In the genomic region with DNA sequence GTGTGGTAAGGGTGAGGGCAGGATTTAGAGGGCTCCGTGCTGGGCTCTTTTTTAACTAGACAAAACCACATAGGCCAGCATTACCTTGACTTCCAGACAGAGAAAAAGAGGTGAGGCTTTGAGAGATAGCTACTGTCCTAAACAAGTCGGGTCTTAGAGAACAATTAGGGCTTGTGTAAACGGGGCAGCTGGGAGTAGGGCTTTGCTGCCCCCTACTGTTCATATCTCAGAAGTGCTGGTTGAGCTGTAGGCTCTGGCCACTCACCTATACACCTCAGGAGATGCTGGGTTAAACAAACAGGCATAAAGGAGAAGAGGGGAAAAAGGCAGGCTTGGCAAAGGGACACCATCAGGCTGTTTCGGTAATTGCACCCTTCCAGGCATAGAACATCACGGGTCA, we compare ENCODE assay signal across 8 mouse cellular contexts. TPM values are rescaled to one million over a fixed set of nuclear protein-coding genes. Genes with fewer than 3 reads are reported as not detected.
A peak's percentile ranks its signal among the peaks of the same experiment; 100 is the strongest.
DNase-seq lines count a peak whose midpoint lies in the region; ATAC-seq lines count a peak whose summit lies in the region.

No protein-coding gene starts in this region.

- no peak overlapping the region for H3K4me3 ChIP-seq in kidney, embryonic 16.5 days (ENCODE audit: low read length)
- H3K4me3 ChIP-seq in liver, embryonic 11.5 days (ENCODE audit: low read depth, low read length): no peak overlapping the region
- no peak overlapping the region for H3K4me3 ChIP-seq in neural tube, embryonic 11.5 days (ENCODE audit: low read depth, low read length)

- no peak overlapping the region for H3K9ac ChIP-seq in kidney, embryonic 16.5 days (replicated peaks; ENCODE audit: low read length)
- no peak overlapping the region for H3K9ac ChIP-seq in liver, embryonic 11.5 days (ENCODE audit: low read depth, low read length)
- H3K9ac ChIP-seq in neural tube, embryonic 11.5 days (ENCODE audit: low read length): no peak overlapping the region

- no peak overlapping the region for H3K27ac ChIP-seq in kidney, embryonic 16.5 days (ENCODE audit: low read length)
- H3K27ac ChIP-seq in liver, embryonic 11.5 days (ENCODE audit: low read depth, low read length): no peak overlapping the region
- H3K27ac ChIP-seq in neural tube, embryonic 11.5 days (ENCODE audit: low read depth, low read length): no peak overlapping the region

- WGBS in kidney, embryonic 16.5 days: 6% methylated on average over 5 of the region's 5 CpGs
- WGBS in liver, embryonic 11.5 days: 6% methylated on average over 5 of the region's 5 CpGs
- 4% methylated on average over 5 of the region's 5 CpGs for WGBS in neural tube, embryonic 11.5 days

- H3K9me3 ChIP-seq in kidney, embryonic 16.5 days (ENCODE audit: low read length): no peaks in the 10 kb centered on the region
- H3K9me3 ChIP-seq in liver, embryonic 11.5 days (ENCODE audit: control insufficient read depth, low read length): no peaks in the 10 kb centered on the region
- no peaks in the 10 kb centered on the region for H3K9me3 ChIP-seq in neural tube, embryonic 11.5 days (ENCODE audit: control insufficient read depth, low read length)

- no peaks in the 10 kb centered on the region for H3K27me3 ChIP-seq in kidney, embryonic 16.5 days (ENCODE audit: insufficient read depth, low read length)
- H3K27me3 ChIP-seq in liver, embryonic 11.5 days (replicated peaks; ENCODE audit: control insufficient read depth, insufficient read depth, low read length): no peaks in the 10 kb centered on the region
- H3K27me3 ChIP-seq in neural tube, embryonic 11.5 days (ENCODE audit: control insufficient read depth, insufficient read depth, low read length): no peaks in the 10 kb centered on the region

- peak; percentile 80; the same call in 1 of the 2 replicates for ATAC-seq in common myeloid progenitor, adult 5-6 weeks (replicated peaks; ENCODE audit: low read depth, poor library complexity, severe bottlenecking)
- ATAC-seq in kidney, embryonic 16.5 days (ENCODE audit: low FRiP score, low TSS enrichment): peak; percentile 68
- ATAC-seq in liver, embryonic 11.5 days (replicated peaks; ENCODE audit: low FRiP score): no peak
- no peak for ATAC-seq in neural tube, embryonic 11.5 days (ENCODE audit: insufficient read depth, low FRiP score, low TSS enrichment)

- H3K4me2 ChIP-seq in kidney, embryonic 16.5 days (replicated peaks; ENCODE audit: low read depth, low read length): no peak overlapping the region
- H3K4me2 ChIP-seq in liver, embryonic 11.5 days: no peak overlapping the region
- H3K4me2 ChIP-seq in neural tube, embryonic 11.5 days (ENCODE audit: low read depth): no peak overlapping the region

- peak; percentile 77 for DNase-seq in 416B (ENCODE audit: low read depth)
- DNase-seq in R1 (ENCODE audit: low read depth, low spot score): peak; percentile 88
- DNase-seq in heart, adult 9 months (ENCODE audit: low spot score in 2 of 2): peak; percentile 17 to 30
- DNase-seq in liver, embryonic 11.5 days (ENCODE audit: low spot score): peak; percentile 54
- DNase-seq in neural tube, embryonic 11.5 days (ENCODE audit: low spot score): peak; percentile 73
- peak; percentile 17 to 65 for DNase-seq in thymus, postnatal 10 days (ENCODE audit: low spot score in 2 of 2)

- no peaks in the 10 kb centered on the region for H3K36me3 ChIP-seq in kidney, embryonic 16.5 days (ENCODE audit: insufficient read depth, low read length)
- H3K36me3 ChIP-seq in liver, embryonic 11.5 days (ENCODE audit: control insufficient read depth, insufficient read depth, low read length): no peaks in the 10 kb centered on the region
- no peaks in the 10 kb centered on the region for H3K36me3 ChIP-seq in neural tube, embryonic 11.5 days (ENCODE audit: control insufficient read depth, insufficient read depth, low read length)

- peaks cover 11% of the 10 kb centered on the region for H3K4me1 ChIP-seq in kidney, embryonic 16.5 days (ENCODE audit: insufficient read depth, low read length)
- no peaks in the 10 kb centered on the region; the same call in 1 of the 2 replicates for H3K4me1 ChIP-seq in liver, embryonic 11.5 days (replicated peaks; ENCODE audit: control insufficient read depth, insufficient read depth, low read length)
- H3K4me1 ChIP-seq in neural tube, embryonic 11.5 days (ENCODE audit: control insufficient read depth, insufficient read depth, low read length): peaks cover 2% of the 10 kb centered on the region; the same call in 1 of the 2 replicates

RNA-seq across cellular contexts. Expression of a gene that starts 34.3 kb away (rescaled TPM):
- 58.3 and 67.7 TPM in 2 replicates for total RNA-seq in common myeloid progenitor, adult 5-6 weeks (2017)
- polyA plus RNA-seq in kidney, embryonic 16.5 days (2015; fragmentation: Nextera tagmentation; extraction: Ambion mirVana): 23.1 and 23.5 TPM in 2 replicates
- polyA plus RNA-seq in liver, embryonic 11.5 days (2014; fragmentation: Nextera tagmentation; extraction: Ambion mirVana): 30.4 and 33.6 TPM in 2 replicates
- 57.2 and 59.3 TPM in 2 replicates for polyA plus RNA-seq in neural tube, embryonic 11.5 days (2014; fragmentation: Nextera tagmentation; extraction: Ambion mirVana)

Comparison
In these comparisons a context has a peak if more than half of its experiments do, and no peak if none do; other contexts are left out.
1. DNase-seq: peak in every context shown above with its lines; median percentile 88 in R1; 77 in 416B; 73 in neural tube, embryonic 11.5 days; 54 in liver, embryonic 11.5 days; 41 in thymus, postnatal 10 days; 24 in heart, adult 9 months.
2. ATAC-seq: peak in common myeloid progenitor, adult 5-6 weeks (single experiment) and kidney, embryonic 16.5 days (single experiment); none in liver, embryonic 11.5 days (single experiment) and neural tube, embryonic 11.5 days (single experiment).